Mouse (Mus musculus) layer of hippocampus, adult 2 months (tissue): ENCODE data around the gene Astn2. TPM values are rescaled to one million over a fixed set of nuclear protein-coding genes. Genes with fewer than 3 reads are reported as not detected.

Experiments used
- DNase-seq, 2 experiments: peaks; one replicate each; pipeline ENCODE4 v3.0.0; 2022; ENCODE audit warnings: low spot score in 2 of 2
- H3K27ac ChIP-seq: fragments of 200-600 bp; 2 replicates; pipeline ENCODE4 v1.8.1; 2022
- H3K4me3 ChIP-seq: fragments of 200-600 bp; 2 replicates; pipeline ENCODE4 v1.8.1; 2022; ENCODE audit warnings: mild to moderate bottlenecking
- CTCF ChIP-seq: fragments of 200-600 bp; conservative IDR thresholded peaks from 2 replicates; pipeline ENCODE4 v1.8.1; 2022; ENCODE audit warnings: antibody characterized with exemption, mild to moderate bottlenecking, moderate library complexity
- total RNA-seq, 2 experiments: library from RNA; stranded (reverse); gene quantifications; 2 replicates each; pipeline ENCODE4 v1.2.3; 2021

The Astn2 gene
- total RNA-seq, 2 experiments from 2014 or later = 22.8 to 23.1 TPM

- no peak for TF ChIP-seq CTCF
- Histone ChIP-seq H3K27ac (no peak overlapping the region), H3K4me3 (no peak overlapping the region)
- no peak for DNase-seq
Observed at GRCm38 (mm10) chr4:65673418-65673933, 730.9 kb downstream of the Astn2 start.

GRCm38 (mm10) chr4:65672294-65672693 lies 732.1 kb downstream of the Astn2 start:
- no peak overlapping the region for H3K4me3 ChIP-seq
- TF ChIP-seq CTCF = peak; percentile 22
- DNase-seq = peak; percentile 17 to 21
- H3K27ac ChIP-seq = no peak overlapping the region

- no peak overlapping the region for H3K27ac ChIP-seq
Observed at GRCm38 (mm10) chr4:65671585-65672184, 732.7 kb downstream of the Astn2 start.

GRCm38 (mm10) chr4:65667030-65667610 lies 737.3 kb downstream of the Astn2 start:
- no peak for DNase-seq
- Histone ChIP-seq H3K27ac (no peak overlapping the region), H3K4me3 (no peak overlapping the region)
- TF ChIP-seq CTCF = no peak

More at GRCm38 (mm10) chr4:65671585-65672184, 732.7 kb downstream of the Astn2 start:
- DNase-seq = no peak
- H3K4me3 ChIP-seq = no peak overlapping the region
- TF ChIP-seq CTCF = no peak

DNA sequence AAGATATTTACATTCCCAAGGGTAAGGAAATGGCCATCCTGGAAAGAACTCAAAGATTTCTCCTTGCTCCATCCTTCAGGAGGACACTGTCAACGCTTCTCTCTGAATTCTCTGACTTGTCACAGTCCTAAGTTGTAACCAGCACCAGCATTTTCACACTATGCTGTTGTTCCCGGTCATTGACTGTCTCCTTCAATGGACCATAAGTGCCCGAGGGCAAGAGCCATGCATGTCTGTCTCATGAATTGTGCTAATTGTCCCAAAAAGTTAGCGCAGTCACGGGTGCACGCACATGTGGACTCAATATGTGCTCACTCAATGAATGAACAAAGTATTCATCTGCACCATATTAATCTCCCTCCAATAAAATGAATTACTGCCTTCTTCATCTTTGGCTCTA lies 741.2 kb downstream of the Astn2 start:
- TF ChIP-seq CTCF = no peak
- Histone ChIP-seq H3K4me3 (no peak overlapping the region), H3K27ac (no peak overlapping the region)
- no peak for DNase-seq

GRCm38 (mm10) chr4:65654723-65655122 lies 749.7 kb downstream of the Astn2 start:
- H3K27ac ChIP-seq = no peak overlapping the region
- DNase-seq = peak; percentile 67 to 89
- peak; percentile 98 for TF ChIP-seq CTCF
- no peak overlapping the region for H3K4me3 ChIP-seq

DNA sequence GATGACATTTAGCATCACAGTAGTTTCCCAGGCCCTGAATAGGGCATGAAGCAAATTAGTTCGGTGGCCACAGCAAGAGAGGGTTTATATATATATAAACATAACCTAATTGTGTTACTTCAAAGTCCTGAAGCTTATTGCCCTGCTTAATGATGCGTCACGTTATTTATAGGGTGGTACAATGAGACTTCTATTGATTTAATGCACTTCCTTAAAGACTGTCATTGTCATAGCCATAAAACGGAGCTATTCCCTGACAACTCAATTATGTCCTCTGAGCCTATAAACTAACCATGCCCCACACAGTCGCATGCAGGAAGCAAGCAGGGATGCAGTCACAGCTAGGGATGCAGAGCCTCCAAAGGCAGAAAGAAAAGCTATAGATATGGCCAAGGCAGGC lies 761.8 kb downstream of the Astn2 start:
- TF ChIP-seq CTCF = no peak
- no peak overlapping the region for H3K4me3 ChIP-seq
- H3K27ac ChIP-seq = no peak overlapping the region
- DNase-seq = no peak

- DNase-seq = no peak
- Histone ChIP-seq H3K27ac (no peak overlapping the region), H3K4me3 (no peak overlapping the region)
- no peak for TF ChIP-seq CTCF
Observed at GRCm38 (mm10) chr4:65638231-65638630, 766.2 kb downstream of the Astn2 start.

GRCm38 (mm10) chr4:65620125-65620524 lies 784.3 kb downstream of the Astn2 start:
- H3K27ac ChIP-seq = no peak overlapping the region
- no peak overlapping the region for H3K4me3 ChIP-seq
- TF ChIP-seq CTCF = no peak
- no peak for DNase-seq

GRCm38 (mm10) chr4:65613135-65613534 lies 791.3 kb downstream of the Astn2 start:
- DNase-seq = no peak
- no peak overlapping the region for H3K4me3 ChIP-seq
- no peak overlapping the region for H3K27ac ChIP-seq
- no peak for TF ChIP-seq CTCF

DNA sequence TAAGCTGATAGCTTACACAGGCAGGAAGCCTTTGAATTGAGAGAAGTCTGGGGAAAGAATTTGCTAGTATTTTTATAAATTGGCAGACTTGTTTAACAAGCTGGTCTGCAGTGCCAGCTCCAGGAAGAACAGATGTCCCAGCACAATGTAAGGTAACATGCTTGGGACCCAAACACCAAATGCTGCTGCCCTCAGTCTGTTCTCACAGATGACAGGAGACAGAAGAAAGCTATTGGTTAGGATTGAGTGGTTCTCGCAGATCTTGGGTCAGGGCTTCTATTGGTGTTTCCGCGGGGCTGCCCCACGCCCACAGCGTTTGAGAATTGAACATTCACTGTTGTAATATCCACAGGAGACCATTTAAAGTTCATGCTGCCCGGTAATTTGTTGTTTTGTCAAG lies 793.5 kb downstream of the Astn2 start:
- peak overlapping the region; percentile 15; the same call in 1 of the 2 replicates for H3K4me3 ChIP-seq
- DNase-seq = peak; percentile 55 to 56
- peak overlapping the region; percentile 40; the same call in 1 of the 2 replicates for H3K27ac ChIP-seq
- no peak for TF ChIP-seq CTCF

DNA sequence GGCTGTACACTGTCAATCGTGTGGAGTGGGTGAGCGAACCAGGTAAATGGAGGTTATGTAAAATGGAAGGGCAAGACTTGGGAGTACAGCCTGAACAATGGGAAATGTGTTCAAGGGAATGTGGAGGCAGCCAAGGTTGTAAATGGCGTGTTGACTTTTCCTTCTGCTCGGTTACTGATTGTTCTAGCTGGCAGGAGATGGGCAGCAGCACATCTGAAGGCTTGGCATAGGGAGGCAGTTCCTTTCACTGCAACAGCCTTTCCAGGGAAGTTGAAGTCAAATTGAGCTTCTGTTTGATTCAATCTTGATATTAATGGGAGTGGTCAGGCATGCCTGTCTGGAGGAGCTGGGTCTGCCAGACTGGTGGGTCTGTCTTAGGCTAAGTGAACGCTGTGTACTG lies 794.1 kb downstream of the Astn2 start:
- Histone ChIP-seq H3K4me3 (no peak overlapping the region; the same call in 1 of the 2 replicates), H3K27ac (peak overlapping the region; percentile 40; the same call in 1 of the 2 replicates)
- DNase-seq = no peak
- no peak for TF ChIP-seq CTCF

GRCm38 (mm10) chr4:65608112-65608511 lies 796.3 kb downstream of the Astn2 start:
- no peak for TF ChIP-seq CTCF
- no peak overlapping the region for H3K27ac ChIP-seq
- H3K4me3 ChIP-seq = no peak overlapping the region
- no peak for DNase-seq

DNA sequence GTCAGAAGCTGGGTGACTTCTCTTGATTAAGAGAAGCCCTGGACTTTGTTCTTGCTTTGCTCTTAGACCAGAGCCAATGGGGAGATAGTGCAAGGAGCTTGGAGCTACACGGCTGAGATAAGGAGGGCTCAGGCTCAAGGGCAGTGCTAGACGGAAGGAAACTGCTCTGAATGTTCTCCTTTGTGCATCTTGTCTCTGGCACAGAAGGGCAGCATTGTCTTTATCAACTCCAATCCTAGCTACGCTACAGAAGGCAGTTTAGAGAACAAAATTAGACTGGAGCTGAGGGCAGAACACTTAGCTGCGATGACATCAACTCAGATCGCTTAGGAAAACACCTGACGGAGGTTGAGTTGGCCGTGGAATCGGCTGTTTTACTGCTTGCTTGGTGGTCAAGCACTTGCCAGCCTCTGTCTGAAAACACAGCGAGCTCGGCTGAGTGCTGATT lies 797.2 kb downstream of the Astn2 start:
- Histone ChIP-seq H3K27ac (peak overlapping the region; percentile 61; the same call in 1 of the 2 replicates), H3K4me3 (peak overlapping the region; percentile 91)

More for the DNA sequence above, 797.2 kb downstream of the Astn2 start:
- no peak for TF ChIP-seq CTCF
- DNase-seq = no peak
